Mouse (Mus musculus): Measurements from ENCODE around the gene Baiap2. TPM values are rescaled to one million over a fixed set of nuclear protein-coding genes. Genes with fewer than 3 reads are reported as not detected.

Baiap2 gene
- total and polyA plus RNA-seq, 3 experiments: 3.4 to 6.7 (median 6.1) TPM

- no peak for TF ChIP-seq NRF1 (IDR thresholded peaks at IDR 0.05; ENCODE audit: low read depth, low read length)
- 0 out of 2 replicates have a peak, but pooled peaks have one; percentile 19 for TF ChIP-seq MAX (IDR thresholded peaks at IDR 0.05; ENCODE audit: low read length)
- TF ChIP-seq ZMIZ1 (IDR thresholded peaks at IDR 0.05; ENCODE audit: low read depth, low read length): 0 out of 2 replicates have a peak, but pooled peaks have one; percentile 24
- peak; percentile 38; the same call in 1 of the 2 replicates for TF ChIP-seq BHLHE40 (IDR thresholded peaks at IDR 0.05; ENCODE audit: low read depth, low read length)
- no peak overlapping the region for H3K4me2 ChIP-seq (ENCODE audit: insufficient read depth, low read depth, poor library complexity, severe bottlenecking)
- no peak overlapping the region for H3K27ac ChIP-seq (ENCODE audit: insufficient read depth, low read depth)
- no peak overlapping the region for H3K4me3 ChIP-seq (replicated peaks in 1 of 3; ENCODE audit: low read depth in 2 of 3, low read length in 2 of 3, poor library complexity in 1 of 3)
- dilution Hi-C loops (cut with MboI; ENCODE audit: extremely low pct_ligation_motif_present, extremely low pct_unique_long_range_greater_than_20kb, low sequenced_read_pairs): no loop called here
- H3K27me3 ChIP-seq (replicated peaks): no peaks in the 10 kb centered on the region
- H3K4me1 ChIP-seq (ENCODE audit: control insufficient read depth in 1 of 2, insufficient read depth in 2 of 2): peaks cover 11 to 38% of the 10 kb centered on the region in 2 experiments
- in situ Hi-C loops (cut with MboI; ENCODE audit: low pct_ligation_motif_present, low pct_unique_long_range_greater_than_20kb, low sequenced_read_pairs): no loop called here
- peaks cover under 1 to 10% of the 10 kb centered on the region in 2 experiments for H3K36me3 ChIP-seq (replicated peaks in 1 of 2; ENCODE audit: control insufficient read depth in 1 of 2, insufficient read depth in 1 of 2, low read length in 1 of 2)
- H3K9me3 ChIP-seq (replicated peaks; ENCODE audit: low read length): no peaks in the 10 kb centered on the region
- H3K79me2 ChIP-seq (replicated peaks; ENCODE audit: control insufficient read depth, extremely low read depth, insufficient read depth, poor library complexity, severe bottlenecking): no peaks in the 10 kb centered on the region
- H3K9ac ChIP-seq (ENCODE audit: insufficient read depth, low read depth): no peak overlapping the region
- peak; percentile 32 for DNase-seq (ENCODE audit: extremely low read depth)
Measured at GRCm38 (mm10) chr11:119925176-119925575, 17.4 kb upstream of the Baiap2 start.

- TF ChIP-seq BHLHE40 (IDR thresholded peaks at IDR 0.05; ENCODE audit: low read depth, low read length) (no peak), ELF1 (IDR thresholded peaks at IDR 0.05; ENCODE audit: low read depth, low read length) (no peak), GABPA (IDR thresholded peaks at IDR 0.05; ENCODE audit: insufficient replicate concordance, low read depth, low read length) (no peak), CTCF (conservative IDR thresholded peaks at IDR 0.05 in 1 of 2, IDR thresholded peaks at IDR 0.05 in 1 of 2; ENCODE audit: low read depth in 2 of 2, low read length in 2 of 2) (no peak), POLR2AphosphoS2 (IDR thresholded peaks at IDR 0.05; ENCODE audit: low read depth, low read length) (no peak), USF1 (IDR thresholded peaks at IDR 0.05; ENCODE audit: low read depth, low read length) (no peak), IRF4 (IDR thresholded peaks at IDR 0.05; ENCODE audit: low read depth, low read length) (no peak)
- Histone ChIP-seq H3K9ac (ENCODE audit: insufficient read depth, low read depth) (no peak overlapping the region), H3K27me3 (replicated peaks) (no peaks in the 10 kb centered on the region), H3K4me2 (ENCODE audit: insufficient read depth, low read depth, poor library complexity, severe bottlenecking) (no peak overlapping the region), H3K4me1 (ENCODE audit: control insufficient read depth in 1 of 2, insufficient read depth in 2 of 2) (peaks cover 11 to 44% of the 10 kb centered on the region in 2 experiments), H3K9me3 (replicated peaks; ENCODE audit: low read length) (peaks cover 7% of the 10 kb centered on the region), H3K79me2 (replicated peaks; ENCODE audit: control insufficient read depth, extremely low read depth, insufficient read depth, poor library complexity, severe bottlenecking) (no peaks in the 10 kb centered on the region), H3K27ac (ENCODE audit: insufficient read depth, low read depth) (no peak overlapping the region), H3K36me3 (replicated peaks in 1 of 2; ENCODE audit: control insufficient read depth in 1 of 2, insufficient read depth in 1 of 2, low read length in 1 of 2) (peaks cover 0 to 2% of the 10 kb centered on the region in 2 experiments), H3K4me3 (replicated peaks in 1 of 3; ENCODE audit: low read depth in 2 of 3, low read length in 2 of 3, poor library complexity in 1 of 3) (no peak overlapping the region)
- dilution Hi-C loops (cut with MboI; ENCODE audit: extremely low pct_ligation_motif_present, extremely low pct_unique_long_range_greater_than_20kb, low sequenced_read_pairs): no loop called here
- DNase-seq (ENCODE audit: extremely low read depth): no peak
- in situ Hi-C loops (cut with MboI; ENCODE audit: low pct_ligation_motif_present, low pct_unique_long_range_greater_than_20kb, low sequenced_read_pairs): no loop called here
Measured at GRCm38 (mm10) chr11:119926762-119927161, 15.8 kb upstream of the Baiap2 start.

GRCm38 (mm10) chr11:119928023-119928681 is 14.4 kb upstream of the Baiap2 start:
- Histone ChIP-seq H3K27me3 (replicated peaks) (no peaks in the 10 kb centered on the region), H3K4me3 (replicated peaks in 1 of 3; ENCODE audit: low read depth in 2 of 3, low read length in 2 of 3, poor library complexity in 1 of 3) (peak overlapping the region; percentile 13 to 30 (median 26)), H3K79me2 (replicated peaks; ENCODE audit: control insufficient read depth, extremely low read depth, insufficient read depth, poor library complexity, severe bottlenecking) (no peaks in the 10 kb centered on the region), H3K36me3 (replicated peaks in 1 of 2; ENCODE audit: control insufficient read depth in 1 of 2, insufficient read depth in 1 of 2, low read length in 1 of 2) (no peaks in the 10 kb centered on the region), H3K4me2 (ENCODE audit: insufficient read depth, low read depth, poor library complexity, severe bottlenecking) (peak overlapping the region; percentile 39), H3K9me3 (replicated peaks; ENCODE audit: low read length) (peaks cover 8% of the 10 kb centered on the region), H3K4me1 (ENCODE audit: control insufficient read depth in 1 of 2, insufficient read depth in 2 of 2) (peaks cover 11 to 52% of the 10 kb centered on the region in 2 experiments), H3K27ac (ENCODE audit: insufficient read depth, low read depth) (peak overlapping the region; percentile 57), H3K9ac (ENCODE audit: insufficient read depth, low read depth) (peak overlapping the region; percentile 34)
- peak; percentile 90 for DNase-seq (ENCODE audit: extremely low read depth)
- dilution Hi-C loops (cut with MboI; ENCODE audit: extremely low pct_ligation_motif_present, extremely low pct_unique_long_range_greater_than_20kb, low sequenced_read_pairs): no loop called here
- in situ Hi-C loops (cut with MboI; ENCODE audit: low pct_ligation_motif_present, low pct_unique_long_range_greater_than_20kb, low sequenced_read_pairs): no loop called here
- TF ChIP-seq CHD1 (IDR thresholded peaks at IDR 0.05; ENCODE audit: low read depth, low read length) (no peak), RAD21 (IDR thresholded peaks at IDR 0.05; ENCODE audit: low read depth, low read length) (no peak), POLR2A (IDR thresholded peaks at IDR 0.05; ENCODE audit: low read depth, low read length) (peak; percentile 80), JUND (conservative IDR thresholded peaks at IDR 0.05; ENCODE audit: low read depth, low read length) (peak; percentile 55; the same call in 1 of the 2 replicates), SMC3 (IDR thresholded peaks at IDR 0.05; ENCODE audit: low read depth, low read length) (no peak), ETS1 (conservative IDR thresholded peaks at IDR 0.05; ENCODE audit: low read depth, low read length) (peak; percentile 85), GABPA (IDR thresholded peaks at IDR 0.05; ENCODE audit: insufficient replicate concordance, low read depth, low read length) (no peak), MXI1 (IDR thresholded peaks at IDR 0.05; ENCODE audit: low read depth, low read length) (peak; percentile 88), ZMIZ1 (IDR thresholded peaks at IDR 0.05; ENCODE audit: low read depth, low read length) (peak; percentile 92), ELF1 (IDR thresholded peaks at IDR 0.05; ENCODE audit: low read depth, low read length) (peak; percentile 55), IRF4 (IDR thresholded peaks at IDR 0.05; ENCODE audit: low read depth, low read length) (peak; percentile 73), MYC (IDR thresholded peaks at IDR 0.05; ENCODE audit: low read depth, low read length) (peak; percentile 81), NRF1 (IDR thresholded peaks at IDR 0.05; ENCODE audit: low read depth, low read length) (peak; percentile 75), MAFK (IDR thresholded peaks at IDR 0.05; ENCODE audit: insufficient replicate concordance, low read length) (peak; percentile 90), TBP (conservative IDR thresholded peaks at IDR 0.05; ENCODE audit: low read depth, low read length) (peak; percentile 79), MAZ (IDR thresholded peaks at IDR 0.05; ENCODE audit: low read depth, low read length) (0 out of 2 replicates have a peak, but pooled peaks have one; percentile 49), HCFC1 (IDR thresholded peaks at IDR 0.05; ENCODE audit: low read depth, low read length) (peak; percentile 59; the same call in 1 of the 2 replicates), ZC3H11A (IDR thresholded peaks at IDR 0.05; ENCODE audit: low read depth, low read length) (no peak)

Data from CH12.LX (cell line).